Mouse (Mus musculus) lung, adult 2 months (tissue): ENCODE data around the gene Pnpla5.
"Not testable (repeated sequence)": the region's sequence is repeated elsewhere in the genome, so short reads cannot be mapped to it uniquely, and the experiment has no call there.

Experiments
- CTCF ChIP-seq: fragments of 200-500 bp; IDR thresholded peaks from 2 replicates; pipeline ENCODE4 v1.5.1; 2011; ENCODE audit warnings: mild to moderate bottlenecking, low read length, control low read depth; ENCODE audit not compliant: insufficient read depth
- POLR2A ChIP-seq: fragments of 200-500 bp; IDR thresholded peaks from 2 replicates; pipeline ENCODE4 v1.6.1; 2011; ENCODE audit warnings: low read depth, mild to moderate bottlenecking, control low read depth, low read length, borderline replicate concordance; ENCODE audit errors: extremely low read depth

DNA sequence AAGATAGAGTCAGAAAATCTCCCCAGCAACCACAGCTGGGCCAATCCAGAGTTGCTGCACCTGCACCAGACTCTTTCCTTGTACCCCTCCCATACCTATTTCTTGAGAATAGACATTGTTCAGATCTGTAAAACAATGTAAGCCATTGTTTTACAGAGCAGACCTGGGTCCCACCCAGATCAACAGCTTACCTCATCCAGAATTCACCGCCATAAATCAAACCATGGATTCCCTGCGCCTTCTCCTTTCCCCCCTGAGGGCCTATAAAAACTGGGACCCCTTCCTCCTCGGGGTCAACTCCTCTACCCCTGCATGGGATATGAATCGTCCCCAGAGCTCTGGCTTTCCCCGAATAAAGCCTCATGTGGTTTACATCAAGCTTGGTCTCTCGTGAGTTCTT, 34.6 kb upstream of the Pnpla5 start:
- not testable (repeated sequence) for TF ChIP-seq CTCF, POLR2A
